Mouse (Mus musculus) heart, postnatal 0 days (tissue): ENCODE results near the gene Olfr1555-ps1.

Experiments
- CTCF ChIP-seq: IDR thresholded peaks from 2 replicates; pipeline ENCODE4 v1.5.1; 2016; ENCODE audit warnings: antibody characterized with exemption, control low read depth, low read depth
- EP300 ChIP-seq: IDR thresholded peaks from 2 replicates; pipeline ENCODE4 v1.6.1; 2016; ENCODE audit warnings: antibody characterized with exemption, low read depth

DNA sequence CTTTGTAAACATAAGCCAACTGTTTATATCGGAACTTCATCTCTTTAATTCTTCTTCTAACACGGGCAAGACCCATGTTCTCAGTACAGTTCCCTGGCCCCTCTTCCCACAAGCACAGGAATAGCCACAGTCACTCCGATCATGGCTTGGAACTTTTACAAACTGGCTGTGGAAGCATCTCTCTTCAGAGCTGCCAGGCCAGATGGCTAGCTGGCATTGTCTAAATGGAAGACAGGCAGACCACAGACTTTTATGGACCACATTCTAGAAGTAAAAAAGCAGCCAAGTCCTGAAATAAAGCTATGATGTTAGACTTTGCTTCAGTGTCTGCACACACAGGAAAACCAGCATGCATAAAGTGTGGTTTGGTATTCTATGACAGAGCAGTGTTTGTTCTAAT is 24.5 kb downstream of the Olfr1555-ps1 start:
- TF ChIP-seq CTCF (no peak), EP300 (no peak)
